Mouse (Mus musculus): ENCODE data around the gene Nme1. TPM values are rescaled to one million over a fixed set of nuclear protein-coding genes. Genes with fewer than 3 reads are reported as not detected.
"Not testable (repeated sequence)": the region's sequence is repeated elsewhere in the genome, so short reads cannot be mapped to it uniquely, and the experiment has no call there.

Nme1 gene
- polyA plus RNA-seq, 1 experiment: 50.4 TPM

DNA sequence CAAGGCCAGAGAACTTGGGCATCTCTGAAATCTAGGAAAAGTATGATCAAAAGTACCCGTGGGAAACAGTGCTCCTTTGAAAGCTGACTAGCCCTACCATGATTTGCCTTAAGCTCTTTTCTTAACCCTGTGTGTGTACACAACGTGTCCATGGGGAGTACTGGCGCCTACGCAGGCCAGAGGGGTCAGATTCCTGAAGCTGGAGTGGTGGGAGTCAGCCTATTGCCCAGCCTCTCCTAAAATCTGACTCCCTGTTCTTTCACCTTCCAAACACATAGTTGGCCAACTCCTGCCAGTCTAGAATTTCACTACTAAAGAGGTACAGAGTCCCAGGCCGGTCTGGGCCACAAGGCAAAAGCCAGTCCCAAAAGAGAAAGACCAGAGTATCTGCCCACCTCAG is 15.9 kb downstream of the Nme1 start:
- no peaks in the 10 kb centered on the region for H3K9me3 ChIP-seq (replicated peaks; ENCODE audit: control insufficient read depth, insufficient read depth, low read length, poor library complexity, severe bottlenecking)
- TF ChIP-seq CTCF (IDR thresholded peaks at IDR 0.05; ENCODE audit: low read depth, low read length) (no peak), POLR2A (IDR thresholded peaks at IDR 0.05; ENCODE audit: insufficient read depth, low read length) (no peak), EP300 (IDR thresholded peaks at IDR 0.05; ENCODE audit: insufficient read depth, low read depth, low read length) (no peak)
- peaks cover 54% of the 10 kb centered on the region for H3K36me3 ChIP-seq (ENCODE audit: control insufficient read depth, insufficient read depth, low read length, poor library complexity, severe bottlenecking)
- peak overlapping the region; percentile 32; the same call in 1 of the 2 replicates for H3K27ac ChIP-seq (ENCODE audit: insufficient read depth, low read length)
- H3K4me3 ChIP-seq (ENCODE audit: low read depth, low read length): no peak overlapping the region
- H3K4me1 ChIP-seq (ENCODE audit: control insufficient read depth, insufficient read depth, low read length): peaks cover 3% of the 10 kb centered on the region
- H3K27me3 ChIP-seq (ENCODE audit: control insufficient read depth, insufficient read depth, low read length, poor library complexity, severe bottlenecking): no peaks in the 10 kb centered on the region
- peak overlapping the region; percentile 77 for H3K9ac ChIP-seq (ENCODE audit: low read depth, poor library complexity, severe bottlenecking)

DNA sequence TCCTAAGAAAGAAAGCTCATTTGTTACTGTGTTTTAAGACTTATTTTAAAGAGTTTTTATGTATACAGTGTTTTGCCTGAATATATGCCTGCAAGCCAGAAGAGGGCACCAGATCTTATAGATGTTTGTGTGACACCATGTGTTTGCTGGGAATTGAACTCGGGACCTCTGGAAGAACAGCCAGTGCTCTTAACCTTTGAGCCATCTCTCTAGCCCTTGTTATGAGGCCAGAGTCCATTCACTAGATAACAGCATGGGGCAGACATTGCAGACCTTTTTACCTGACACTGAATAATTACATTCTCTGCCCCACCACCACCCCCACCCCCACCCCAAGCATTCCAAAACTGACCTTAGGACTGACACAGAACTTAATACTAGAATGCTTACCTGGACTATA is 18.3 kb downstream of the Nme1 start:
- Histone ChIP-seq H3K9ac (ENCODE audit: low read depth, poor library complexity, severe bottlenecking) (no peak overlapping the region), H3K36me3 (ENCODE audit: control insufficient read depth, insufficient read depth, low read length, poor library complexity, severe bottlenecking) (peaks cover 59% of the 10 kb centered on the region), H3K27ac (ENCODE audit: insufficient read depth, low read length) (no peak overlapping the region), H3K27me3 (ENCODE audit: control insufficient read depth, insufficient read depth, low read length, poor library complexity, severe bottlenecking) (no peaks in the 10 kb centered on the region), H3K4me3 (ENCODE audit: low read depth, low read length) (no peak overlapping the region), H3K9me3 (replicated peaks; ENCODE audit: control insufficient read depth, insufficient read depth, low read length, poor library complexity, severe bottlenecking) (no peaks in the 10 kb centered on the region), H3K4me1 (ENCODE audit: control insufficient read depth, insufficient read depth, low read length) (peaks cover 3% of the 10 kb centered on the region)
- TF ChIP-seq EP300 (IDR thresholded peaks at IDR 0.05; ENCODE audit: insufficient read depth, low read depth, low read length) (no peak), POLR2A (IDR thresholded peaks at IDR 0.05; ENCODE audit: insufficient read depth, low read length) (no peak), CTCF (IDR thresholded peaks at IDR 0.05; ENCODE audit: low read depth, low read length) (no peak)

DNA sequence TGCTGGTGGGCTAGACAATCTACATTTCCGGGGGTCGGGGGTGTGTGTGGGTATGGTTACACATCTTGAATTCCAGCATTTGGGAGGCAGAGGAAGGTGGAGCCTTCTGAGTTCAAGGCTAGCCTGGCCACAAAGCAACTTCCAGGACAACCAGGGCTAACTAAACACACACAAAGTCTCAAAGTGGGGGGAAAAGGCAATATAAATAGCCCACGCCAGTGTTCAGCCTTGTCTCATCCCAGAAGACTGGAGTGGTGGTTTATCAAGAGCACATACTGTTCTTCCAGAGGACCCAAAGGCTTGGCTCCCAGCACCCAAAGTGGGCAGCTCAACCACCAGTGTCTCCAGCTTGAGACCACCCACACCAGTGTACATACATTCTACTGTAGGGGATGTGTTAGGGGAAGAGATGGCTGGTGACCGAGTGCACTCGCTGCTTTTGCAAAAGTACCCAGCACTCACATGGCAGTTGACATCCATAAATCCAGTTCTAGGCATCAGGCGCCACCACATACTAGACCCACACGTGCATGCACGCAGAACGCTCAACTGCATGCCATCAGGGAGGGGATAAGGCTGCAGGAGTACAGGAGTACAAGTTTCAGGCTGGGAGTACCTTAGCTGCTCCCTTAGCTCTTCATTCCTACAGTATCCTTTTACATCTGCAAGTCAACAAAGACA is 19.3 kb downstream of the Nme1 start:
- TF ChIP-seq EP300 (IDR thresholded peaks at IDR 0.05; ENCODE audit: insufficient read depth, low read depth, low read length): no peak
- TF ChIP-seq CTCF (IDR thresholded peaks at IDR 0.05; ENCODE audit: low read depth, low read length): no peak
- no peak for TF ChIP-seq POLR2A (IDR thresholded peaks at IDR 0.05; ENCODE audit: insufficient read depth, low read length)
- Histone ChIP-seq H3K9me3 (replicated peaks; ENCODE audit: control insufficient read depth, insufficient read depth, low read length, poor library complexity, severe bottlenecking) (no peaks in the 10 kb centered on the region), H3K36me3 (ENCODE audit: control insufficient read depth, insufficient read depth, low read length, poor library complexity, severe bottlenecking) (peaks cover 56% of the 10 kb centered on the region), H3K4me3 (ENCODE audit: low read depth, low read length) (no peak overlapping the region), H3K27ac (ENCODE audit: insufficient read depth, low read length) (no peak overlapping the region), H3K9ac (ENCODE audit: low read depth, poor library complexity, severe bottlenecking) (no peak overlapping the region), H3K4me1 (ENCODE audit: control insufficient read depth, insufficient read depth, low read length) (peaks cover 3% of the 10 kb centered on the region), H3K27me3 (ENCODE audit: control insufficient read depth, insufficient read depth, low read length, poor library complexity, severe bottlenecking) (no peaks in the 10 kb centered on the region)

DNA sequence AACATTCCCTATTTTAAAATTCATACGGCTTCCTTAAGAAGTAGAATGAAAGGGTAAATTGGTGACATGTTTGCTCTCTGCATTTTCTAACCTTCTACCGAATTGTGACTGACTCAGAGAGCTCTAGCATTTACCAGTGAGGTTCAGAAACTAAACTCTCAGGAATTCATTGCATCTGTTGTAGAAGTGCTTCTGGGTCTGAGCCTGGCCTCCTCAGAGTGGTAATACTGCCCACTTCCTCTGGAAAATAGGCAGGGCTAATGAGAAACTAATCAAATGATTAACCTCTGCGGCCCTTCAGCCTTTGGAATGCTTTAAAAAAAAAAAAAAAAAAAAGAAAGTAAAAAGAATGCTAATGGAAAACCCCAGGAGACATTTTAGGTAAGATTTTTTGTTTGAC is 23.3 kb downstream of the Nme1 start:
- Histone ChIP-seq H3K27ac (ENCODE audit: insufficient read depth, low read length) (no peak overlapping the region), H3K36me3 (ENCODE audit: control insufficient read depth, insufficient read depth, low read length, poor library complexity, severe bottlenecking) (peaks cover 22% of the 10 kb centered on the region), H3K9me3 (replicated peaks; ENCODE audit: control insufficient read depth, insufficient read depth, low read length, poor library complexity, severe bottlenecking) (no peaks in the 10 kb centered on the region), H3K4me3 (ENCODE audit: low read depth, low read length) (no peak overlapping the region), H3K4me1 (ENCODE audit: control insufficient read depth, insufficient read depth, low read length) (no peaks in the 10 kb centered on the region), H3K9ac (ENCODE audit: low read depth, poor library complexity, severe bottlenecking) (no peak overlapping the region), H3K27me3 (ENCODE audit: control insufficient read depth, insufficient read depth, low read length, poor library complexity, severe bottlenecking) (no peaks in the 10 kb centered on the region)
- no peak for TF ChIP-seq EP300 (IDR thresholded peaks at IDR 0.05; ENCODE audit: insufficient read depth, low read depth, low read length)
- TF ChIP-seq POLR2A (IDR thresholded peaks at IDR 0.05; ENCODE audit: insufficient read depth, low read length): no peak
- no peak for TF ChIP-seq CTCF (IDR thresholded peaks at IDR 0.05; ENCODE audit: low read depth, low read length)

DNA sequence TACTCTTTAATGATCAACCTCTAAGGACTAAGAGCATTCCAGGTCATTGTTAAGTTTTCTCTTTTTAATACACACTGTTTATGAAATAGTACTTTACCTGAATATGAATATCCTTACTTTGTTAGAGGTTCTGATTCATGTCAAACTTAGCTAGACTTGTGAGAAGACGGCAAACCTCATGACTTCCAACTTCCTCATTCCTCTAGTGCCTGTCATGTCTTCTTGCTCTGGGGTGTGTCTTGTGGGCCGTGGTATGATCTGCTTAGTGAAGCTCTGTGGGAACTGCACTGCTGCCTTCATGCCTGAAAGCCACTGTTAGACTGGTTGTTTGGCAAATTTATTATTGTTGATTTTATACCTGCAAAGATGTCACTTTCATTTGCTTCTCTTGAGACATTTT is 27.4 kb downstream of the Nme1 start:
- peaks cover 20% of the 10 kb centered on the region for H3K36me3 ChIP-seq (ENCODE audit: control insufficient read depth, insufficient read depth, low read length, poor library complexity, severe bottlenecking)
- no peaks in the 10 kb centered on the region for H3K27me3 ChIP-seq (ENCODE audit: control insufficient read depth, insufficient read depth, low read length, poor library complexity, severe bottlenecking)
- H3K9ac ChIP-seq (ENCODE audit: low read depth, poor library complexity, severe bottlenecking): no peak overlapping the region
- no peak for TF ChIP-seq CTCF (IDR thresholded peaks at IDR 0.05; ENCODE audit: low read depth, low read length)
- no peaks in the 10 kb centered on the region for H3K4me1 ChIP-seq (ENCODE audit: control insufficient read depth, insufficient read depth, low read length)
- no peak overlapping the region for H3K27ac ChIP-seq (ENCODE audit: insufficient read depth, low read length)
- H3K9me3 ChIP-seq (replicated peaks; ENCODE audit: control insufficient read depth, insufficient read depth, low read length, poor library complexity, severe bottlenecking): no peaks in the 10 kb centered on the region
- H3K4me3 ChIP-seq (ENCODE audit: low read depth, low read length): no peak overlapping the region

DNA sequence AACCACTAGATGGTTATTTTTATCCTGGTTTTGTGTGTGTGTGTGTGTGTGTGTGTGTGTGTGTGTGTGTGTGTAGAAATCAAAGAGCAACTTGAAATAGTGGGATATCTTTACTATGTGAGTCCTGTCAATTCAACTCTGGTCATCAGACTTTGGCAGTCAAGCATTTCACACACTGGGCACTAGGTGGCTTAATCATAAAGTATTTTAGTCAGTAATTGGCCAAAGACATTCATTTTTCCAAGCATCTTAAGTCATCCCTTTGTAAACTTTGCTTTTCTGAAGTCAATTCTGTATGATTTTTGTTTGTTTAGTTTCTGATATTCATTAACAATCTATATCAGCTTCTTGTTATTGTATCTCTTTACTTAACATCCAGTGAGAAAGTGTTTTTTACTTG is 39.2 kb downstream of the Nme1 start:
- H3K9me3 ChIP-seq (replicated peaks; ENCODE audit: control insufficient read depth, insufficient read depth, low read length, poor library complexity, severe bottlenecking): no peaks in the 10 kb centered on the region
- no peak for TF ChIP-seq POLR2A (IDR thresholded peaks at IDR 0.05; ENCODE audit: insufficient read depth, low read length)
- TF ChIP-seq EP300 (IDR thresholded peaks at IDR 0.05; ENCODE audit: insufficient read depth, low read depth, low read length): no peak
- no peak for TF ChIP-seq CTCF (IDR thresholded peaks at IDR 0.05; ENCODE audit: low read depth, low read length)
- H3K4me1 ChIP-seq (ENCODE audit: control insufficient read depth, insufficient read depth, low read length): no peaks in the 10 kb centered on the region
- H3K27me3 ChIP-seq (ENCODE audit: control insufficient read depth, insufficient read depth, low read length, poor library complexity, severe bottlenecking): no peaks in the 10 kb centered on the region
- peaks cover 51% of the 10 kb centered on the region for H3K36me3 ChIP-seq (ENCODE audit: control insufficient read depth, insufficient read depth, low read length, poor library complexity, severe bottlenecking)
- no peak overlapping the region for H3K27ac ChIP-seq (ENCODE audit: insufficient read depth, low read length)
- no peak overlapping the region for H3K9ac ChIP-seq (ENCODE audit: low read depth, poor library complexity, severe bottlenecking)
- no peak overlapping the region for H3K4me3 ChIP-seq (ENCODE audit: low read depth, low read length)

DNA sequence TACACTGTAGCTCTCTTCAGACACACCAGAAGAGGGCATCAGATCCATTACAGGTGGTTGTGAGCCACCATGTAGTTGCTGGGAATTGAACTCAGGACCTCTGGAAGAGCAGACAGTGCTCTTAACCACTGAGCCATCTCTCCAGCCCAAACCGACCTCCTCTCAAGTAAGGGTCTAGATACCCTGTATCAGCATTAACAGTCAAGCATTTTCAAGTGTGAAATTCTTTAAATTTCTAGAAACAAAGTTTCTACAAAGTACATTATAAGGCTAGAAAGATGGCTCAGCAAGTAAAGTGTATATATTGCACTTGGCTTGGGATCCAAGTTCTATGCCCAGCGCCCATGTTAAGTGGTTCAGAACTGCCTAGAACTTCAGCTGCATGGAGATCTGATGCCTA is 53.3 kb downstream of the Nme1 start:
- not testable (repeated sequence) for H3K9me3 ChIP-seq (replicated peaks; ENCODE audit: control insufficient read depth, insufficient read depth, low read length, poor library complexity, severe bottlenecking); H3K27me3 ChIP-seq (ENCODE audit: control insufficient read depth, insufficient read depth, low read length, poor library complexity, severe bottlenecking); H3K27ac ChIP-seq (ENCODE audit: insufficient read depth, low read length); H3K9ac ChIP-seq (ENCODE audit: low read depth, poor library complexity, severe bottlenecking); H3K4me3 ChIP-seq (ENCODE audit: low read depth, low read length); H3K4me1 ChIP-seq (ENCODE audit: control insufficient read depth, insufficient read depth, low read length)
- peaks cover 69% of the 10 kb centered on the region for H3K36me3 ChIP-seq (ENCODE audit: control insufficient read depth, insufficient read depth, low read length, poor library complexity, severe bottlenecking)
